Mouse (Mus musculus): ENCODE measurements around the gene Nod2. TPM values are rescaled to one million over a fixed set of nuclear protein-coding genes. Genes with fewer than 3 reads are reported as not detected.
A peak's percentile ranks its signal among the peaks of the same experiment; 100 is the strongest.

Nod2 gene
- total RNA-seq, 2 experiments from 2014 or later = 0.66 to 0.89 TPM

- no peak for DNase-seq
- intact Hi-C loops (cut with DNase I) = no loop called here
Observed at GRCm38 (mm10) chr8:88670782-88671181, 23.7 kb downstream of the Nod2 start.

DNA sequence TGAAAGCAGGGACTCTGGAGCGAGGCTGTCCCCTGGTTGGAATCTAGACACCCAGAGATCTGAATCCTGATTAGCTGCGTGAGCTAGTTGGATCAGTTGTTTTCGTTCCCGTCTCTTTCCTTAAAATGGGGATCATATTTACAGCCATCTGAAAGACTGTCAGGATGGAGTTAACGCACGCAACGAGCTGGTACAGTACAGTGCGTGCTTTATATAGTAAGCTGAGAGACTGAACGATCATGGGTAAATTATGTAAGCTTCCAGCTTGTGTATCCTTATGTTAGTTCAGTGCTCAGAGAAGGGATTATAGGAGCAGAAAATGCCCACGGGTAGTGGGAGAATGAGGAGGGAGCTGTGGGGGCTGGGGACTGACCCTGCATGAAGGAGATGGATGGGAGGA lies 24.5 kb downstream of the Nod2 start:
- intact Hi-C loops (cut with DNase I) = no loop called here
- DNase-seq = no peak

DNA sequence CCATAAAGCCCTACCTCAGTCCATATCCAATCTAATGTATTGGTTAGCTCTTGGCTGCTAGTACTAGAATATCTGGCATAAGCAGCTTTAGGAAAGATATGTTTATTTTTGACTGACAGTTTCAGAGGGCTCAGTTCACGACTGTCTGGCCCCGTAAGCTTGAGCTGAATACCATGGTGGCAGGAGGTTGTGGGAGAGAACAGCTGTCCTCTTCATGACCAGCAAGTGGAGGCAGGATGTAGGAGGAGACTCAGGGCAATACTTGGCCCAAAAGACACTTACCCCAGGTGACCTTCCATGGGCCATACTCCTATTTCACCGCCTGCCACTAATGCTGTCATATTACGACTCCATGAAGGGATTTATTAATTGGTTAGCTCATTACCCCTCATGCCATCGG lies 26.7 kb downstream of the Nod2 start:
- intact Hi-C loops (cut with DNase I) = no loop called here
- DNase-seq = no peak

DNA sequence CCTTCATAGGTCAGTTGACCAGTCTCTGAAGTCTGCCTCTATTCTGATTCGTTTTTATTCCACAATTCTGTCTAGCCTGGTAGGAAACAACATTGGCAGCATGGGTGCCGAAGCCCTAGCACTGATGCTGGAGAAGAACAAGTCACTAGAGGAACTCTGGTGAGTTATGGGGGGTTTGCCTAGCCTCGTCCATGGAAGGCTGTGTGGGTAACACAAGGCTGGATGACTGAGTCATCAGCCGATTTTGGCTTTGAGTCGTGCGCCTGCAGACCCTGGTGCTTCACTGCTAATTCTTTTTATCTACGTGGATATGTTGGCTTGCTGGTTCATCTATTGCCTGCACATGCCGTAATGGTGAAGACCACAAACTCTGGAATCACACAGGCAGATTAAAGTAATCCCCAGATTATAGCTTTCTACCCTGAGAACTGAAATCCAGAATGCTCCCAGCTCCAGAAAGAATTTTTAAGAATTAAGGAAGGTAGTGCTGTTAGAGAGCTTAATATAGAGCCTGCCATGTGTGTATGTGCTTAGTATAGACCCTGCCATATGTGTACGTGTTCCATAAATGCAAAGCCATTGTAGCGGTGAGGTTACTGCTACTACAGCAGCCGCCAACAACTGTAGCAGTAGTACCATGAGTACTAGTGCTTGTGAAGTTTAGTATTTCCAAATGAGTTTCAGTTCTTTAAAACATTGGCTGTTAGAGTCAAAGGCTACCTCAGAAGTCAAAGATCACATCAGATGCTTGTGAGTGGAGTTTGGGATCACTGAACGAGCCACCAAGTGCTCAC lies 28.5 kb downstream of the Nod2 start:
- intact Hi-C loops (cut with DNase I) = no loop called here

GRCm38 (mm10) chr8:88677071-88677470 lies 30.0 kb downstream of the Nod2 start:
- no peak for DNase-seq
- intact Hi-C loops (cut with DNase I) = no loop called here

More for the DNA sequence above, 28.5 kb downstream of the Nod2 start:
- no peak for DNase-seq

DNA sequence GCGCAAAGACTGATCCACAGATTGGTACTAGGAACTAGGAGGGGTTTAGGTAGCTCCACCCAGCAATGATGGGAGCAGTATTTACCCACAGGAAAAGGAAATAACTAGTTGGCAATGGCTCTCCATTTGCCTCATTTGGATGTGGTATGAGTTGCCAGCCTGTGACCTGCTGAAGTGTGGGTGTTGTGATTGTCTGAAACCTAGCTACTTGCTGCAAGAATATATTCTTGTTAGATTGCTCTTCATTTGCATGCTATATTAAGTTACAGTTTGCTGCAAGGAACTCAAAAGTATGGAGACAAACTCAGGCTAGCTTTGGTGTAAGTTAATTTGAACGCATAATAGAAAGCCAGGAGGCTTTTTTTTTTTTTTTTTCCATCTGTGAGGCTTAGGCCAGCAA lies 33.5 kb downstream of the Nod2 start:
- no peak for DNase-seq
- intact Hi-C loops (cut with DNase I) = no loop called here

- intact Hi-C loops (cut with DNase I) = no loop called here
- DNase-seq = no peak
Observed at GRCm38 (mm10) chr8:88681046-88681445, 33.9 kb downstream of the Nod2 start.

DNA sequence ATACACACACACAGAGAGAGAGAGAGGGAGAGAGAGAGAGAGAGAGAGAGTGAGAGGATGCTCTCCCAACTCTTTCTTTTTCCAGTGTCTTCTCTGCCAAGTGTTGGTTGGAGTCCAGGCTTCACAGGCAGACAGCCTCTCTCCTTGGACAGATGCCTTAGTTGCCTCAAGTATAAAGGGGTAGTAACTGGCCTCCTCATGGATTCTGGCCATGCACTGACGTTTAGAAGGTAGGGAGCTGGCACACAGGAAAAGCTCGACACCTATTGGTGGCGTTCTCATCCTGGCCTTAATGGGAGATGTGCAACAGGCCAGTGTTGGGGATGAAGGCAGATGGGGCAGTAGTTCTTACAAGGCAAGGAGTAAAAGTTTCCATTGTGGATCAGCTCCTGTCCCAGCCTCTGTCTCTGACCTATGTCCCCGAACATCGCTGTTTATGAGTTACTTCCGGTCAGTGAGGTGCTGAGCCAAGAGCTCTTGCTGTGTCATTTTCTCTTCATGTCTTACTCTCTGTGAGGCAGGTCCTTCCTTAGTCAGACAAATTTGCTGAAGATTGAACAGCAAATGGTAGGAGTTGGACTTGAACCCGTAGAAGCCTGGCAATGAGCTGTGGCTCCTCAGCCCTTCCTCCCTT lies 36.7 kb downstream of the Nod2 start:
- peak; percentile 67 for DNase-seq

GRCm38 (mm10) chr8:88686226-88686905 lies 39.3 kb downstream of the Nod2 start:
- intact Hi-C loops (cut with DNase I) = no loop called here
- no peak for DNase-seq

More for the DNA sequence above, 36.7 kb downstream of the Nod2 start:
- intact Hi-C loops (cut with DNase I) = no loop called here

DNA sequence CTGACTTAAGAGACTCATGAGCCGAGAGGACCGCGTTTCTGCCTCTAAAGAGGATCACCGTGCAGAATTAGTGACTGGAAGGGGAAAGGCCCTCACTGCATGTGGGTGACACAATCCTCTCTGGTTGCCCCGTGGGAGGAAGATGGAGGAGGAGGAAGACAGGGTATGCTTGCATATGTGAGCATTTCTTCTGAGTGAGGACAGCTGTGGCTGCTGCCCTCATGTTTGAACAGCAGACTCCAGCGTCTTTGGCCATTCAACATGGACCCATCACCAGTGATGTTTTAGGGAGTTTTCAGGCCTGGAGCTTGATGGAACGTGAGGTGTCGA lies 39.8 kb downstream of the Nod2 start:
- DNase-seq = no peak

DNA sequence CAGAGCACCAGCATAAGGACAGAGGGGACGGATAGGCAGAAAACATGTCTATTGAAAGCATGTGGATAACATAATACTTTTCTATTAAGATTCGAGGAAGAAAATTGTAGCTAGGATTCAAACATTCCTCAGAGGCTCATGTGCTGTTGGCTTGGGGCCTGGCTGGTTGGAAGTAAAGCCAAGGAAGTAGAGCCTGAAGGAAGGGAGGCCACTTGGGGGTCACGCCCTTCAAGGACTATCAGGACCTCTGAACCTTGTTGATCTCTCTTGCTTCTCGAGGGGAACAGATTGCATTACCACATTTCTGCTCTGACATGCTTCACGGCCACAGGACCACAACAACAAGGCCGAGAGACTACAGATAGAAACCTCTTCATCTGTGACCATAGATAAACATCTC lies 42.0 kb downstream of the Nod2 start:
- intact Hi-C loops (cut with DNase I) = no loop called here
- no peak for DNase-seq

More for the DNA sequence above, 39.8 kb downstream of the Nod2 start:
- intact Hi-C loops (cut with DNase I) = no loop called here

DNA sequence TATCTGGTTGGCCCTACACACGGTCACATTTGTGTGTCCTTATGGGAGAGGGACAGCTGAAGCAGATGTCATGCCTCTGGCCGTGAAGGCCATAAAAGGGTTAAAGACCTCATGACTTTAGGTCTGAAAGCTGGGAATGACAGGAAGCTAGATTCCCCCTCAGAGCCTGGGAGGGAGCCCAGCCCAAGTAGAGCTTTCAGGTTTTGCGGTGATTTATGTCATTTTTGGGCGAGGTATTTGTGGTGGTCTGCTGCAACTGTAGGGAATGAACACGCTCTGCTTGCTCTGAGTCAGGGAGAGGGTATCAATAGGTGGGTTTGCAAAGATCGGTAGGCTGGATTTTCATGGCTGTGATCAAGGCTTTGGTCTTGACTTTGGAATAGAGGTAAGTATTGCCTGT lies 42.8 kb downstream of the Nod2 start:
- no peak for DNase-seq
- intact Hi-C loops (cut with DNase I) = no loop called here

GRCm38 (mm10) chr8:88691342-88691948 lies 44.3 kb downstream of the Nod2 start:
- intact Hi-C loops (cut with DNase I) = no loop called here
- no peak for DNase-seq

GRCm38 (mm10) chr8:88691961-88692360 lies 44.8 kb downstream of the Nod2 start:
- no peak for DNase-seq
- intact Hi-C loops (cut with DNase I) = no loop called here

DNA sequence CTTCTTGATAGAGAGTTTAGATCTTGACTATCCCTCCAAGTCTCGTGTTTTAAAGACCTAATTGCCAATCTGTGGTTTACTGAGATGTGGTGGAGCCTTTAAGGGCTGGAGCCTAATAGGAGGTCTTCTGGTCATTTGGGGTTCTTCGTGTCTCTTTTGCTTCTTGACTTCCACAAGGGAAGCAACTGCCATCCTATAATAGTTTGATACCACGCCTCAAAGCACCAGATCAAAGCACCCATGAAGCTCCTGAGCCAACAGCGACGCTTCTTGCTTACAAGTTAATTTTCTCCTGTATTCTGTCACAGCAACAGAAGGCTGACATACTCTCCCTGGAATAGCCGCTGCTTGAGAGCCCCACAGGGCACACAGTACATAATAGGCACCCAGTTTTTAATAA lies 45.8 kb downstream of the Nod2 start:
- DNase-seq = no peak
- intact Hi-C loops (cut with DNase I) = no loop called here

DNA sequence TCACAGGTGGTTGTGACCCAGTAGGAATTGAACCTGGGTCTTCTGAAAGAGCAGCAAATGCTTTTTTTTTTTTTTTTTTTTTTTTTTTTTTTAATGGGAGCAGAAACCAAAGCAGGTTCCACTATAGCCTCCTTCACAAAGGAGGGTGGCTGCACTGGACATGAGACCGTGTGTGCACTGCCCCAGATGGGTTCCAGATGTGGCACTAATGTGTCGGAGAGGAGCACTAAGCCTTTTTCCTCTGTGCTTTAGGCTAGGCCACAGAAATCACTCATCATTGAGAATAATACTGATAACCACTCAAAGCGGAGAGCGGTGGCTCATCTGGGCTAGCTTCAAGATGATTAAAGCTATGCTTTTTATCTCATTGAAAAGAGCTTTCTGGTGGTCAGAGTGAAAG lies 46.3 kb downstream of the Nod2 start:
- intact Hi-C loops (cut with DNase I) = no loop called here

DNA sequence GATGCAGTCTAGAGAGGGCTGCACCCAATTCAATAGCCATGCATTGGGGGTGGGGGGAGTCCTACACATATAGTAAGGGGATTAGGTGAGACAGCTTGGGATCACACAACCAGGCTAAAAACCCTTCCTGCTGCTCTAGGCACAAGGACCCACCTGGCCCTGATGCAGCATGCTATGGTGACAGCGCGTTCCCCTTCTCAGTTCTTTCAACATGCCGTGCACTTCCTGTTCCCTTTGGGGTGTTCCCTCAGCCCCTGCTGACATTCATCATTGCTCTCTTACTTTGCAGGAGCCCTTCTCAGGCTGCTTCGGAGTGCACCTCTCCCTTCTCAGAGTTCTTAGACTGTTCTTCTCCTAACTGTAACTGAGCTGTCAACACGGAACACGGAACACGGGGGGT lies 47.2 kb downstream of the Nod2 start:
- intact Hi-C loops (cut with DNase I) = no loop called here
- DNase-seq = no peak

More for the DNA sequence above, 46.3 kb downstream of the Nod2 start:
- no peak for DNase-seq

GRCm38 (mm10) chr8:88696228-88696627 lies 49.1 kb downstream of the Nod2 start:
- intact Hi-C loops (cut with DNase I) = loop anchor here (5.0 kb wide), 1 partner anchor 69 kb away; no protein-coding TSS in a partner anchor
- DNase-seq = no peak

DNA sequence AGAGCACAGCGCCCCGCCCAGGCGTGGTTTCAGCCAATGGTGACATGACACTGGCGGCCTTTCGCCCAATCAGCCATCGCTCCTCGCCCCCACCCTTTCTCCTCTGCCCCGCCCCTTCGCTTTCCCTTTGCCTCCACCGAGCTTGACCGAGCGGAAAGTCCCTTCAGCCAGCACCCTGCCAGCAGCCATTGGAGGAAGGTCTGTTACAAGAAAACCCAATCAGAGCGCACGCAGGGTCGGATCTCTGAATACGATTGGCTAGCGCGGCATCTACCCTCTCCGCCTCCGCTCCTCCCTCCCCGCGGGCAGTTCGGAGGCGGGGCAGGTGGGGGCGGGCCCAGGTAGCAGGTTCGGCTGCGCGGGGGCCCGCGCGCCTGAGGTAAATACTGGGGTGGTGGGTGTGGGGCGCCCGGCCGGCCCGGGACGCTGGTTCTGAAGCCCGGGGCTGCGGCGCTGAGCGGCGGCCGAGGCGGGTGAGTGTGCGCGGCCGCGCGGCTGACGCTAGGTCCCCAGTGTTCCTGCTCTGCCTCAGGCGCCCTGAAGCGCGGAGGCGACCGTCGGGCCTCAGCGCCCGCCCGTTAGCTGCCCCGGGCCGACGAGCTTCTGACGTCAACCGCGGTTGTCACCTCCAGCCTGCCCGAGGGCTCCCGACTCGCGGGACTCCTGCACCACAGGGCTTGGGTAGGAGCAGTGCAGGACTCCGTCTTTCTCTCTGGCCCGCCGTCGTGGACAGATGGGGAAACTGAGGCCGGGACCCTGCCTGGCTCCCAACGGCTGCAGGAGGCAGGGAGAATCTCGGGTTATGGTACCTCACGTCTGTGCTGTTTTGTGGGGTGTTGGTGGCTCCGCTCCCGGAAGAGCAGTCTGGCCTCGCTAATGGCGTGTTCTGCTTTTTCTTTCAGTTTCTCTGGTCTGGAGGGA lies 49.9 kb downstream of the Nod2 start, which contains the start of gene Cyld:
Cyld (plus strand) TSS at position 308 of the 921 bp plus-strand sequence.
- intact Hi-C loops (cut with DNase I) = loop anchor here (5.0 kb wide), 1 partner anchor 70 kb away; no protein-coding TSS in a partner anchor

GRCm38 (mm10) chr8:88697642-88698031 lies 50.5 kb downstream of the Nod2 start:
- intact Hi-C loops (cut with DNase I) = loop anchor here (5.0 kb wide), 1 partner anchor 70 kb away; no protein-coding TSS in a partner anchor
- peak; percentile 8 for DNase-seq

More for the DNA sequence above, 49.9 kb downstream of the Nod2 start, which contains the start of gene Cyld:
- DNase-seq = peak; percentile 99

Data from left cerebral cortex, postnatal 4 days (tissue).